Mouse (Mus musculus) testis, adult 2 months (tissue): ENCODE data around the gene B3gnt7.

Source experiments
- CTCF ChIP-seq: fragments of 200-500 bp; IDR thresholded peaks from 2 replicates; pipeline ENCODE4 v1.5.1; 2012; ENCODE audit warnings: low read depth, mild to moderate bottlenecking, inconsistent platforms, low read length, moderate library complexity; ENCODE audit not compliant: control insufficient read depth, insufficient read depth, insufficient replicate concordance
- POLR2A ChIP-seq: fragments of 200-500 bp; IDR thresholded peaks from 2 replicates; pipeline ENCODE4 v1.6.1; 2012; ENCODE audit warnings: low read depth, mild to moderate bottlenecking, inconsistent platforms, low read length, moderate library complexity; ENCODE audit not compliant: control insufficient read depth

DNA sequence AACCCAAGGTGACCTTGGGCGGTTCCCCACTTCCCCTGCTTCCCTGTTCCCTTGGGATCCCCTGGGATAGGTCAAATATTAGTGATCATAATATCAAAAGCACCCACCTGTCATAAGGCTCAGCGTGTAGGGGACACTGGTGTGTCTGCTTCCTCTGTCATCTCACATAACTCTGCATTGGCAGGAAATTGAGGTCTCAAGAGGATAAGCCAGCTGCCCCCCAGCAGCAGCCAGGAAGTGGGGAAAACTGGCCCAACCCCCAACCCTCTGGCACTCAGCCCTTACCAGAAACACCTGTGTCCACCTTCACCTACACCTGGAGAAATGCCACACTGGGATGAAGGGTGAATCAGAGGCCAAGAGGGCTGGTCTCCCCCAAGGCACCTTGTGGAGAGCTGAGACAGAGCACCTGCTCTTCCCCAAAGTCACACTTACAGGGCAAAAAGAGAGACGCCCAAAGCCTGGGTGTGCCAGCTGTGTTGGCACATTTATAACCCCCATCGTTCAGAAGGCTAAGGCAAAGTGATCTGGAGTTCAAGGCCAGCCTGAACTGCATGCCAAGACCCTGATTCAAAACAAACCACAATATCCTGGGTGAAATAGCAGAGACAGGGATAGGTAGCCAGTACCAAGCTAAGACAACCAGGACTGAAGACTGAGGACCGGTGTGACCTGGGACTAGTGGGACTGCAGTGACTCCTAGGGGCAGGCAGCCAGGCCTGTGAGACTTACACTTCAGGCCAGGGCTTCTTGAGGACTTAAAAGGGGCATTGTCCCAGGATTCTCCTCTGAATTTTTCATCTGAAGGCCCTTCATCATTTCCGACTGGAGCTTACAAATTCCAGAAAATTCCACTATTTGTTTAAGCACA lies 1.2 kb upstream of the B3gnt7 start:
- TF ChIP-seq POLR2A (no peak), CTCF (peak; percentile 37; the same call in 1 of the 2 replicates)
